Mouse (Mus musculus): Measurements from ENCODE around the gene 0610037L13Rik. TPM values are rescaled to one million over a fixed set of nuclear protein-coding genes. Genes with fewer than 3 reads are reported as not detected.

The 0610037L13Rik gene
- polyA plus RNA-seq, 1 experiment = 79.0 TPM

GRCm38 (mm10) chr4:107848546-107848945 is 41.1 kb upstream of the 0610037L13Rik start:
- Histone ChIP-seq H3K36me3 (ENCODE audit: control insufficient read depth, insufficient read depth) (no peaks in the 10 kb centered on the region), H3K27me3 (ENCODE audit: control insufficient read depth, insufficient read depth, insufficient read length) (no peaks in the 10 kb centered on the region), H3K79me2 (ENCODE audit: control insufficient read depth, insufficient read depth) (no peaks in the 10 kb centered on the region), H3ac (ENCODE audit: control insufficient read depth, insufficient read length) (no peak overlapping the region), H3K4me2 (ENCODE audit: low read depth) (no peak overlapping the region), H3K4me3 (no peak overlapping the region)
- TF ChIP-seq MYOG (IDR thresholded peaks at IDR 0.05; ENCODE audit: control insufficient read depth in 1 of 3, insufficient read depth in 1 of 3, insufficient read length in 2 of 3, low read depth in 2 of 3) = no peak
- TF ChIP-seq POLR2A (IDR thresholded peaks at IDR 0.05; ENCODE audit: insufficient read length, low read depth) = no peak
- no peak for TF ChIP-seq USF1 (IDR thresholded peaks at IDR 0.05; ENCODE audit: low read depth)
- TF ChIP-seq MYOD1 (IDR thresholded peaks at IDR 0.05; ENCODE audit: control insufficient read depth in 1 of 3, insufficient read length in 2 of 3, low read depth in 2 of 3) = no peak
- TF ChIP-seq REST (IDR thresholded peaks at IDR 0.05; ENCODE audit: insufficient read depth, insufficient read length) = no peak
- TF ChIP-seq TCF3 (IDR thresholded peaks at IDR 0.05; ENCODE audit: insufficient read length, low read depth) = no peak

GRCm38 (mm10) chr4:107849621-107850020 is 40.0 kb upstream of the 0610037L13Rik start:
- Histone ChIP-seq H3K79me2 (ENCODE audit: control insufficient read depth, insufficient read depth) (no peaks in the 10 kb centered on the region), H3K36me3 (ENCODE audit: control insufficient read depth, insufficient read depth) (no peaks in the 10 kb centered on the region), H3ac (ENCODE audit: control insufficient read depth, insufficient read length) (no peak overlapping the region), H3K27me3 (ENCODE audit: control insufficient read depth, insufficient read depth, insufficient read length) (no peaks in the 10 kb centered on the region), H3K4me3 (no peak overlapping the region), H3K4me2 (ENCODE audit: low read depth) (no peak overlapping the region)
- TF ChIP-seq SRF (IDR thresholded peaks at IDR 0.05; ENCODE audit: control insufficient read depth, insufficient read length, low read depth) = no peak
- no peak for TF ChIP-seq TCF3 (IDR thresholded peaks at IDR 0.05; ENCODE audit: insufficient read length, low read depth)
- TF ChIP-seq TCF12 (IDR thresholded peaks at IDR 0.05; ENCODE audit: insufficient read depth, poor library complexity, severe bottlenecking) = no peak
- TF ChIP-seq POLR2AphosphoS2 (IDR thresholded peaks at IDR 0.05; ENCODE audit: insufficient read length, low read depth) = no peak
- TF ChIP-seq CEBPB (IDR thresholded peaks at IDR 0.05; ENCODE audit: insufficient read depth, poor library complexity, severe bottlenecking) = no peak
- no peak for TF ChIP-seq MYOG (IDR thresholded peaks at IDR 0.05; ENCODE audit: control insufficient read depth in 1 of 3, insufficient read depth in 1 of 3, insufficient read length in 2 of 3, low read depth in 2 of 3)
- no peak for TF ChIP-seq E2F4 (IDR thresholded peaks at IDR 0.05; ENCODE audit: insufficient read depth)
- no peak for TF ChIP-seq REST (IDR thresholded peaks at IDR 0.05; ENCODE audit: insufficient read depth, insufficient read length)
- TF ChIP-seq MYOD1 (IDR thresholded peaks at IDR 0.05; ENCODE audit: control insufficient read depth in 1 of 3, insufficient read length in 2 of 3, low read depth in 2 of 3) = no peak
- no peak for TF ChIP-seq USF1 (IDR thresholded peaks at IDR 0.05; ENCODE audit: low read depth)
- TF ChIP-seq POLR2A (IDR thresholded peaks at IDR 0.05; ENCODE audit: insufficient read length, low read depth) = no peak
- TF ChIP-seq MAX (IDR thresholded peaks at IDR 0.05; ENCODE audit: low read depth) = no peak

DNA sequence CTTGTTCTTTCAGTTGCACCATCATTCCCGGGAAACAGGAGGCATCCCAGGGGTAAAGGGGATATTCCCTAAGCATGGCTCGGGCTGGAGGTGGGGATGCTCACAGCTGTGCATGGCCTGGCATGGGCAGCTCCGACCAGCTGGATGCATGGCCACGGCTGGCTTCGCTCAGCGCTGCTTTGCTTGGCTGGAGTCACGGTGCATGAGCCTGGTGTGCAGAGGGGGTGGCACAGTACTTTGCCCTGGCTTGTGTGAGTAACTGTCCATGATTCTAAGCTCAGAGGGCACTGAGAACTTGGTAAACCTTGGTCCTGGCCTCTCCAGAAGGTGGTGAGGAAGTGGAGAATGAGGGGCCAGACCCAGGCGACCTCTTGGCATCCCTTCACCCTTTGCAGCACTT is 39.5 kb upstream of the 0610037L13Rik start:
- no peak overlapping the region for H3K4me3 ChIP-seq
- H3K36me3 ChIP-seq (ENCODE audit: control insufficient read depth, insufficient read depth) = no peaks in the 10 kb centered on the region
- no peaks in the 10 kb centered on the region for H3K79me2 ChIP-seq (ENCODE audit: control insufficient read depth, insufficient read depth)
- H3ac ChIP-seq (ENCODE audit: control insufficient read depth, insufficient read length) = no peak overlapping the region
- no peak overlapping the region for H3K4me2 ChIP-seq (ENCODE audit: low read depth)
- no peaks in the 10 kb centered on the region for H3K27me3 ChIP-seq (ENCODE audit: control insufficient read depth, insufficient read depth, insufficient read length)
- TF ChIP-seq POLR2AphosphoS2 (IDR thresholded peaks at IDR 0.05; ENCODE audit: insufficient read length, low read depth) = no peak
- no peak for TF ChIP-seq TCF12 (IDR thresholded peaks at IDR 0.05; ENCODE audit: insufficient read depth, poor library complexity, severe bottlenecking)
- TF ChIP-seq MYOG (IDR thresholded peaks at IDR 0.05; ENCODE audit: control insufficient read depth in 1 of 3, insufficient read depth in 1 of 3, insufficient read length in 2 of 3, low read depth in 2 of 3) = no peak
- no peak for TF ChIP-seq SRF (IDR thresholded peaks at IDR 0.05; ENCODE audit: control insufficient read depth, insufficient read length, low read depth)
- TF ChIP-seq MYOD1 (IDR thresholded peaks at IDR 0.05; ENCODE audit: control insufficient read depth in 1 of 3, insufficient read length in 2 of 3, low read depth in 2 of 3) = no peak
- no peak for TF ChIP-seq USF1 (IDR thresholded peaks at IDR 0.05; ENCODE audit: low read depth)
- no peak for TF ChIP-seq CEBPB (IDR thresholded peaks at IDR 0.05; ENCODE audit: insufficient read depth, poor library complexity, severe bottlenecking)
- TF ChIP-seq TCF3 (IDR thresholded peaks at IDR 0.05; ENCODE audit: insufficient read length, low read depth) = no peak
- TF ChIP-seq E2F4 (IDR thresholded peaks at IDR 0.05; ENCODE audit: insufficient read depth) = no peak
- no peak for TF ChIP-seq MAX (IDR thresholded peaks at IDR 0.05; ENCODE audit: low read depth)
- no peak for TF ChIP-seq POLR2A (IDR thresholded peaks at IDR 0.05; ENCODE audit: insufficient read length, low read depth)

DNA sequence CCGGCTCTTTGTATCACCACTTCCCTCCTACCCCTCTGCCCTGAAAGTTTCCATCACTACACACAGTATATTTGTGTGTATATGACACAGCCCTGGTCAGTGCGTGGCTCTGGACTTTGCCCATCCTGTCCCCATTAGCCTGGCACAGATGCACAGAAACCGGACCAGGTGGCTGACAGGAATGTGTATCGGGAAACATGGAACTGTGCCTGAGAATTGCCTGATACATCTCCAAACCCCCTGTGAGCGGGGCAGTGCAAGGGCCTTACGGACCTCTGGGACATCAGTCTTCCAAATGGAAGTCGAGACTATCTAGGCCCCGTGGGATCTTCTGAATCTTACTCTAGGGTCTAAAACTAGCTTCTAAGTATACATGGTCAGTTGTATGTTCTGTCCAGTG is 36.3 kb upstream of the 0610037L13Rik start:
- H3K4me2 ChIP-seq (ENCODE audit: low read depth) = no peak overlapping the region
- no peaks in the 10 kb centered on the region for H3K36me3 ChIP-seq (ENCODE audit: control insufficient read depth, insufficient read depth)
- no peak for TF ChIP-seq MAX (IDR thresholded peaks at IDR 0.05; ENCODE audit: low read depth)
- no peak for TF ChIP-seq TCF3 (IDR thresholded peaks at IDR 0.05; ENCODE audit: insufficient read length, low read depth)
- no peak for TF ChIP-seq E2F4 (IDR thresholded peaks at IDR 0.05; ENCODE audit: insufficient read depth)
- TF ChIP-seq MYOD1 (IDR thresholded peaks at IDR 0.05; ENCODE audit: control insufficient read depth in 1 of 3, insufficient read length in 2 of 3, low read depth in 2 of 3) = no peak
- TF ChIP-seq USF1 (IDR thresholded peaks at IDR 0.05; ENCODE audit: low read depth) = no peak
- no peak for TF ChIP-seq CEBPB (IDR thresholded peaks at IDR 0.05; ENCODE audit: insufficient read depth, poor library complexity, severe bottlenecking)
- TF ChIP-seq POLR2AphosphoS2 (IDR thresholded peaks at IDR 0.05; ENCODE audit: insufficient read length, low read depth) = no peak
- no peak for TF ChIP-seq REST (IDR thresholded peaks at IDR 0.05; ENCODE audit: insufficient read depth, insufficient read length)
- TF ChIP-seq MYOG (IDR thresholded peaks at IDR 0.05; ENCODE audit: control insufficient read depth in 1 of 3, insufficient read depth in 1 of 3, insufficient read length in 2 of 3, low read depth in 2 of 3) = no peak
- TF ChIP-seq TCF12 (IDR thresholded peaks at IDR 0.05; ENCODE audit: insufficient read depth, poor library complexity, severe bottlenecking) = no peak
- no peak for TF ChIP-seq POLR2A (IDR thresholded peaks at IDR 0.05; ENCODE audit: insufficient read length, low read depth)
- TF ChIP-seq SRF (IDR thresholded peaks at IDR 0.05; ENCODE audit: control insufficient read depth, insufficient read length, low read depth) = no peak

GRCm38 (mm10) chr4:107853836-107854235 is 35.8 kb upstream of the 0610037L13Rik start:
- peaks cover 2% of the 10 kb centered on the region for H3K36me3 ChIP-seq (ENCODE audit: control insufficient read depth, insufficient read depth)
- H3K4me3 ChIP-seq = no peak overlapping the region
- TF ChIP-seq MYOG (IDR thresholded peaks at IDR 0.05; ENCODE audit: control insufficient read depth in 1 of 3, insufficient read depth in 1 of 3, insufficient read length in 2 of 3, low read depth in 2 of 3) = no peak
- no peak for TF ChIP-seq E2F4 (IDR thresholded peaks at IDR 0.05; ENCODE audit: insufficient read depth)
- TF ChIP-seq POLR2A (IDR thresholded peaks at IDR 0.05; ENCODE audit: insufficient read length, low read depth) = no peak
- no peak for TF ChIP-seq USF1 (IDR thresholded peaks at IDR 0.05; ENCODE audit: low read depth)
- no peak for TF ChIP-seq SRF (IDR thresholded peaks at IDR 0.05; ENCODE audit: control insufficient read depth, insufficient read length, low read depth)
- TF ChIP-seq MYOD1 (IDR thresholded peaks at IDR 0.05; ENCODE audit: control insufficient read depth in 1 of 3, insufficient read length in 2 of 3, low read depth in 2 of 3) = no peak
- no peak for TF ChIP-seq TCF12 (IDR thresholded peaks at IDR 0.05; ENCODE audit: insufficient read depth, poor library complexity, severe bottlenecking)
- no peak for TF ChIP-seq POLR2AphosphoS2 (IDR thresholded peaks at IDR 0.05; ENCODE audit: insufficient read length, low read depth)
- TF ChIP-seq MAX (IDR thresholded peaks at IDR 0.05; ENCODE audit: low read depth) = no peak
- no peak for TF ChIP-seq CEBPB (IDR thresholded peaks at IDR 0.05; ENCODE audit: insufficient read depth, poor library complexity, severe bottlenecking)
- TF ChIP-seq TCF3 (IDR thresholded peaks at IDR 0.05; ENCODE audit: insufficient read length, low read depth) = no peak
- no peak for TF ChIP-seq REST (IDR thresholded peaks at IDR 0.05; ENCODE audit: insufficient read depth, insufficient read length)
- no peak overlapping the region for H3ac ChIP-seq (ENCODE audit: control insufficient read depth, insufficient read length)
- H3K27me3 ChIP-seq (ENCODE audit: control insufficient read depth, insufficient read depth, insufficient read length) = no peaks in the 10 kb centered on the region
- no peaks in the 10 kb centered on the region for H3K79me2 ChIP-seq (ENCODE audit: control insufficient read depth, insufficient read depth)
- no peak overlapping the region for H3K4me2 ChIP-seq (ENCODE audit: low read depth)

More for the DNA sequence above, 36.3 kb upstream of the 0610037L13Rik start:
- Histone ChIP-seq H3K4me3 (no peak overlapping the region), H3ac (ENCODE audit: control insufficient read depth, insufficient read length) (no peak overlapping the region), H3K27me3 (ENCODE audit: control insufficient read depth, insufficient read depth, insufficient read length) (no peaks in the 10 kb centered on the region), H3K79me2 (ENCODE audit: control insufficient read depth, insufficient read depth) (no peaks in the 10 kb centered on the region)

Measured in myocyte (in vitro differentiated cells).